Mouse (Mus musculus): ENCODE measurements around the gene Pde11a. TPM values are rescaled to one million over a fixed set of nuclear protein-coding genes. Genes with fewer than 3 reads are reported as not detected.
"Not testable (repeated sequence)": the region's sequence is repeated elsewhere in the genome, so short reads cannot be mapped to it uniquely, and the experiment has no call there.

Pde11a gene
- total RNA-seq, 1 experiment: 0.27 TPM

DNA sequence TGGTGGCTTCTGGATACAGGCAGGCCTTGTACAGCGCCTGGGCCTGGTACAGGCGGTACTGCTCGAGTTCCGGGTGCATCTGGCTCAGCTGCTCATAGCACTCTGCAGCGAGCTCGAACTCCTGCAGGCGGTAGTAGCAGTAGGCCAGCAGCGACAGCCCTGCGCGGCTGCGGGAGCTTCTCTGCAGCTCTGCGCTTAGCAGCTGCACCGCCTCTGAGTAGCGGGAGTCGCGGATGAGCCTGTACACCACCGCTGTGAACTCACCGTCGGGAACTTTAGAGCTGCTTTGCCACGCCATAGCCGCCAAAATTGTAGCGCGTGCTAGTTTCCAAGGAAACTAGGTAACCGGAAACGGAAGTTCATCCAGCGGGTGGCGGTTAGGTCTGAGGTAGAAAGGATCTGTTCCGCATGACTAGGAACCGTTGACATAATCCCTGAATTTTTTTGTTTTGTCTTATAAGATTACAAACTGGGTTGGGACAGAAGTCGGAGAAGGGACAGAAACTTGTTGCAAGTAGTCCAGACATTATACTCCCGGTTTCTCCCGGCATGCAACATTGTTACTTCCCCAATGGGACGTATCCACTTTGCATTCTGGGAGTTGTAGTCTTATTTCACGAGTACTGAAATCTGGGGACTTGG lies 357.0 kb downstream of the Pde11a start, which contains the start of gene Ttc30a1:
Gene Ttc30a1, minus strand, starts transcription at position 528 of the 642 bp plus-strand sequence.
- Histone ChIP-seq H3K4me3 (ENCODE audit: insufficient read depth in 1 of 2, low read depth in 1 of 2, low read length in 2 of 2, poor library complexity in 1 of 2, severe bottlenecking in 1 of 2) (peak within 1 kb of the TSS; percentile 78 to 82), H3K9ac (ENCODE audit: insufficient read depth, low read depth, low read length, poor library complexity, severe bottlenecking) (peak within 1 kb of the TSS; percentile 84)
- H3K9me3 ChIP-seq (ENCODE audit: control insufficient read depth, insufficient read depth, low read depth, low read length); H3K36me3 ChIP-seq (ENCODE audit: control insufficient read depth, insufficient read depth, low read length, poor library complexity, severe bottlenecking); H3K4me1 ChIP-seq (ENCODE audit: control insufficient read depth in 2 of 2, insufficient read depth in 2 of 2, low read length in 2 of 2, poor library complexity in 1 of 2); in situ Hi-C loops (cut with MboI; ENCODE audit: low sequenced_read_pairs in 2 of 2, unreplicated experiment in 2 of 2); H3K27ac ChIP-seq (ENCODE audit: insufficient read depth, low read depth, low read length, poor library complexity, severe bottlenecking): not testable (repeated sequence)
- TF ChIP-seq HCFC1 (IDR thresholded peaks at IDR 0.05; ENCODE audit: borderline replicate concordance, insufficient read depth, low read length): peak; percentile 97
- DNase-seq (ENCODE audit: low read depth, low spot score): peak; percentile 74

DNA sequence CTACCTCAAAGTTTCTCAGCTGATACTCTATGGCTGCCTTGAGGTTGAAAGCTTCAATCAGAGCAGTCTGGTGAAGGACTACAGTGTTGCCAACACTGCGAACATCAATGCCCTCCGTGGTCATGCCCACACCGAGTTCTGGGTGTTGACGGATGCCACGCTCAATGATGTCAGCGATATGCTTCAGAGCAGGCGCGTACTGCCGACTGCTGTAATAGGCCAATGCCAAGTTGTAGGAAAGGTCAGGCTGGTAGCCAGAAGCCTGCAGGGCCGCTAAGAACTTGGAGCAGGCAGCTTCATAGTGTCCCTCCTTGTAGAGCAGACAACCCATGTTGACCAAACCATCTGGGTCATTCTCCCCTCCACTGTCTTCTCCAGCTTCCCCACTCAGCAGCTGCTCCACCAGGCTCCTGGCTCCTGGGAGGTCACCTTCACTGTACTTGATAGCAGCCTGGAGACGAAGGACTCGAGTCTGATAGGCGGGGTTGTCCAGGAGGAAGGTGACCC lies 357.6 kb downstream of the Pde11a start:
- DNase-seq (ENCODE audit: low read depth, low spot score); H3K27ac ChIP-seq (ENCODE audit: insufficient read depth, low read depth, low read length, poor library complexity, severe bottlenecking); in situ Hi-C loops (cut with MboI; ENCODE audit: low sequenced_read_pairs in 2 of 2, unreplicated experiment in 2 of 2); H3K4me1 ChIP-seq (ENCODE audit: control insufficient read depth in 2 of 2, insufficient read depth in 2 of 2, low read length in 2 of 2, poor library complexity in 1 of 2); H3K36me3 ChIP-seq (ENCODE audit: control insufficient read depth, insufficient read depth, low read length, poor library complexity, severe bottlenecking); H3K9ac ChIP-seq (ENCODE audit: insufficient read depth, low read depth, low read length, poor library complexity, severe bottlenecking); H3K9me3 ChIP-seq (ENCODE audit: control insufficient read depth, insufficient read depth, low read depth, low read length): not testable (repeated sequence)
- peak overlapping the region in 1 of 2 experiments; percentile 78; a peak in 1 of 4 replicates for H3K4me3 ChIP-seq (ENCODE audit: insufficient read depth in 1 of 2, low read depth in 1 of 2, low read length in 2 of 2, poor library complexity in 1 of 2, severe bottlenecking in 1 of 2)

DNA sequence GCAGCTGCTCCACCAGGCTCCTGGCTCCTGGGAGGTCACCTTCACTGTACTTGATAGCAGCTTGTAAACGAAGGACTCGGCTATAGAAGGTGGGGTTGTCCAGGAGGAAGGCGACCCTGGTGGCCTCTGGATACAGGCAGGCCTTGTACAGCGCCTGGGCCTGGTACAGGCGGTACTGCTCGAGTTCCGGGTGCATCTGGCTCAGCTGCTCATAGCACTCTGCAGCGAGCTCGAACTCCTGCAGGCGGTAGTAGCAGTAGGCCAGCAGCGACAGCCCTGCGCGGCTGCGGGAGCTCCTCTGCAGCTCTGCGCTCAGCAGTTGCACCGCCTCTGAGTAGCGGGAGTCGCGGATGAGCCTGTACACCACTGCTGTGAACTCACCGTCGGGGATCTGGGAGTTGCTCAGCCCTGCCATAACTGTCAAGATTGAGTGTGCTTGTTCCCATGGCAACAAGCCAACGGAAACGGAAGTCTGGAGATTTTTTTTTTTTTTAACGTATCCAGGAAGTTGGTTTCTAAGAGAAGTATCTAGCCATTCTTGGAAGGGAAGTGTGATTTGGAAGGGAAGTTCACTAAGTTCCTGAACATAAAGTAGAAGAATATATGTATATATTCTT lies 360.7 kb downstream of the Pde11a start, which contains the start of gene Ttc30a2:
Gene Ttc30a2, minus strand, starts transcription at position 419 of the 617 bp plus-strand sequence.
- in situ Hi-C loops (cut with MboI; ENCODE audit: low sequenced_read_pairs in 2 of 2, unreplicated experiment in 2 of 2); H3K9ac ChIP-seq (ENCODE audit: insufficient read depth, low read depth, low read length, poor library complexity, severe bottlenecking); H3K4me1 ChIP-seq (ENCODE audit: control insufficient read depth in 2 of 2, insufficient read depth in 2 of 2, low read length in 2 of 2, poor library complexity in 1 of 2); H3K36me3 ChIP-seq (ENCODE audit: control insufficient read depth, insufficient read depth, low read length, poor library complexity, severe bottlenecking); H3K27ac ChIP-seq (ENCODE audit: insufficient read depth, low read depth, low read length, poor library complexity, severe bottlenecking); H3K9me3 ChIP-seq (ENCODE audit: control insufficient read depth, insufficient read depth, low read depth, low read length): not testable (repeated sequence)
- peak; percentile 98 for TF ChIP-seq ZNF384 (IDR thresholded peaks at IDR 0.05; ENCODE audit: low read depth, low read length)
- H3K4me3 ChIP-seq (ENCODE audit: insufficient read depth in 1 of 2, low read depth in 1 of 2, low read length in 2 of 2, poor library complexity in 1 of 2, severe bottlenecking in 1 of 2): peak within 1 kb of the TSS in 1 of 2 experiments; percentile 5; a peak in 2 of 4 replicates
- peak; percentile 63 for DNase-seq (ENCODE audit: low read depth, low spot score)

DNA sequence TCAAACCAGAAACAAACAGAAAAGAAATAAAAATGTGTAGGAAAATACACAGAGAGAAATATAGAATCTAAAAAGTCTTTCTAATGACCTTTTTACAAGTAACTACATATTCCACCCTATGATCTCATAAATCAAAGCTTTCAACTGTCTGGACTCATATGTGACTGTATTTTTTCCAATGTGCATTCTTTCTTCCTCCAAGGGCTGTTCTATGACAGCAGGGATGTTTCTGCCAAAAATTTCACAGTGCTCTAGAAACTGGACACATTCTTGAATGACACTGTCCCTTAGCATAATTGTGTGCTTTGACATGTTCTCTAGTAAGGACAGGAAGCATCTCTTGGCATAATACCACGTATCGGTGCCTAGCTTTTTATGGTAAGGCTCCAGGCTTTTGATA lies 362.5 kb downstream of the Pde11a start:
- DNase-seq (ENCODE audit: low read depth, low spot score); H3K9me3 ChIP-seq (ENCODE audit: control insufficient read depth, insufficient read depth, low read depth, low read length); H3K9ac ChIP-seq (ENCODE audit: insufficient read depth, low read depth, low read length, poor library complexity, severe bottlenecking); in situ Hi-C loops (cut with MboI; ENCODE audit: low sequenced_read_pairs in 2 of 2, unreplicated experiment in 2 of 2); H3K27ac ChIP-seq (ENCODE audit: insufficient read depth, low read depth, low read length, poor library complexity, severe bottlenecking); H3K36me3 ChIP-seq (ENCODE audit: control insufficient read depth, insufficient read depth, low read length, poor library complexity, severe bottlenecking); H3K4me3 ChIP-seq (ENCODE audit: insufficient read depth in 1 of 2, low read depth in 1 of 2, low read length in 2 of 2, poor library complexity in 1 of 2, severe bottlenecking in 1 of 2); H3K4me1 ChIP-seq (ENCODE audit: control insufficient read depth in 2 of 2, insufficient read depth in 2 of 2, low read length in 2 of 2, poor library complexity in 1 of 2): not testable (repeated sequence)

DNA sequence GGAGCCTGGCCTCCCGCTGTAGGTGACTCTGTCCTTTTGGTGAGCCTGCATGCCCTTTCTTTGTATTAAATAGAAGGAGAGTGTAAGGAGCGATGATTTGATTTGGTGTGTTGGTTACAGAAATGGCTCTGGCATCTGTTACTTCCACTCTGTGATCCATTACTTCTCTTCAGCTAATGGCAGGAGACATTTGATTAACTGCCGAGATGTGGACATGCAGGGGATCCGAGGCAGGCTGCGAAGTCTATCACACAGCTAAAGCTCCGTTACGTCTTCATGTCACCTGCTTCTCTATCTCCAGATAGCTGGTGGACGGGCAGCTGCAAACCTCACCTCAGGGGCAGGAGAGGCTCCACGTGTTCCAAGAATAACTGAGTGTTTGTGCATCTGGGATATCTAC lies 364.4 kb downstream of the Pde11a start:
- DNase-seq (ENCODE audit: low read depth, low spot score): no peak
- Histone ChIP-seq H3K4me3 (ENCODE audit: insufficient read depth in 1 of 2, low read depth in 1 of 2, low read length in 2 of 2, poor library complexity in 1 of 2, severe bottlenecking in 1 of 2) (no peak overlapping the region), H3K36me3 (ENCODE audit: control insufficient read depth, insufficient read depth, low read length, poor library complexity, severe bottlenecking) (no peaks in the 10 kb centered on the region), H3K9ac (ENCODE audit: insufficient read depth, low read depth, low read length, poor library complexity, severe bottlenecking) (no peak overlapping the region), H3K27ac (ENCODE audit: insufficient read depth, low read depth, low read length, poor library complexity, severe bottlenecking) (no peak overlapping the region), H3K9me3 (ENCODE audit: control insufficient read depth, insufficient read depth, low read depth, low read length) (no peaks in the 10 kb centered on the region), H3K4me1 (ENCODE audit: control insufficient read depth in 2 of 2, insufficient read depth in 2 of 2, low read length in 2 of 2, poor library complexity in 1 of 2) (no peaks in the 10 kb centered on the region)
- in situ Hi-C loops (cut with MboI; ENCODE audit: low sequenced_read_pairs in 2 of 2, unreplicated experiment in 2 of 2): loop anchor here (25.0 kb wide), 1 partner anchor 362 kb away; no protein-coding TSS in a partner anchor
- TF ChIP-seq MAFK (IDR thresholded peaks at IDR 0.05; ENCODE audit: insufficient read depth, low read depth, low read length): no peak
